Mouse (Mus musculus) C3H10T1/2 (cell line): ENCODE data around the gene Gm17416. TPM values are rescaled to one million over a fixed set of nuclear protein-coding genes. Genes with fewer than 3 reads are reported as not detected.

ENCODE experiments used
- polyA plus RNA-seq, 2 experiments: library from polyadenylated mRNA; unstranded; fragments of >200 nt; fragmentation: generic; extraction: Trizol; gene quantifications; one replicate each; pipeline ENCODE4 v1.2.1; 2012; ENCODE audit warnings: missing spikeins in 2 of 2

Gene Gm17416
- not detected for polyA plus RNA-seq

GRCm38 (mm10) chr2:152569038-152569437, at the start of gene Gm17416:
Gene Gm17416, plus strand, starts transcription at chr2:152569338.

DNA sequence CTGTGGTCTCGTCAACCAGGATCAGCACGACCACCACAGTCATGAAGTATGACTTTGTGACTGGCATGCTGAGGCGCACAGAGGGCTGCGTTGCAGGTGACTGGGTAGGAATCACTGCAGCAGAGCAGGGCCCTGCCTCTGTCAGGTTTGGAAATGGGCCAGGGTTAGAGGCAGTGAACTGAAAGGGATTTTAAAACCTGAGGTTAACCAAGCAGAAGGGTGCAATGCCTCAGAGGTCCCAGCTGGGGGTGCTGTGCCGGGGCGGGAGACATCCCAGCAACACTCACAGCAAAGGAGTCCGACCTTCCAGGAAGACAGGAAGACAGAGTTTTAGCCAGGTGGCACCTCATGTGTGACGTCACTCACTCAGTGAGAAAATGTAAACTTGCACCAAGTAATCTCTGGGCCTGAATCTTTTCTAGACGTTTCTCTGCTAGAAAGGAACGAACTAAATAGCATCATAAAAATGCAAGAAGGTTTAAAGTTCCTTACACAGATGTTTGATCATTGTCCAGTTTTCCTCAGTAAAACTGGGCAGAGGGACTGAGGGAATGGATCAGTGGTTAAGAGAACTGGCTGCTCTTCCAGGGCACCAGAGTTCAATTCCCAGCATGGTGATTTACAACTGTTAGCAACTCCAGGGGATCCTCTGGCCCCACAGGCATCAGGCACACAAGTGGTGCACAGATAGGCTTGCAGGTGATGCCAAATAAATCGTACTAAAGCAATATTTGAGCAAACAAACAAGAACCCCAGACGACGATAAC, 29.0 kb upstream of the Gm17416 start, which contains the start of gene Defb29:
TSS of gene Defb29 (minus strand) at position 155 of the 767 bp plus-strand sequence.

DNA sequence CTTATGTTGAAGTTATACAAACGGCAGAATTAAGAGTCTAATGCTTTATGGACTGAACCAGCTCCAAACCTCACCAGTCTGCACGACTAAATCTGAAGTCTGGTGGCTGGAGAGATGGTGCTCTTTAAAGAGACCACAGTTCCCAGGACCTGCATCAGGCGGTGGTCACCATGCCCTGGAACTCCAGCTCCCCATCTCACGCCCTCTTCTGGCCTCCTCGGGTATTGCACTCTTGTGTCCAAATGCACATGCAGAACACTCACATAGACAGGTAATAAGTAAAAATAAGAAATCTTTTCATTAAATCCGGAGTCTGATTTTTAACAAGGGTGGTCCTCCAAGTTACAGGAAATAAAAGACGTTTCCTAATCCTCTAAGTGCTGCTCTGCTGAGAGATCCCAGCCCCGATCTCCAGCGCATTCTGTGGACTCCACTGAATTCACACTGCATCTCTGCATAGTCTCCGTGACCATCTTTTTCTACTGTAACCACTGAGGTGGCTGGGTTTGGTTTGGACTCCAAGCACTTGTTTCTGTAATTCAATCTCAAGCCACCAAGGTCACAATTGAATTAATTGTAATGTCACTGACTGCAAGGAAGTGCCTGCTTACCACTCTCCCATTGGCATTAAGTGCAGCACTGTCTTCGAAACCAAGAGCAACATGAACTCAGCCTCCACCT, 3.1 kb downstream of the Gm17416 start, which contains the start of gene Defb21:
TSS of gene Defb21 (plus strand) at position 631 of the 681 bp plus-strand sequence.

DNA sequence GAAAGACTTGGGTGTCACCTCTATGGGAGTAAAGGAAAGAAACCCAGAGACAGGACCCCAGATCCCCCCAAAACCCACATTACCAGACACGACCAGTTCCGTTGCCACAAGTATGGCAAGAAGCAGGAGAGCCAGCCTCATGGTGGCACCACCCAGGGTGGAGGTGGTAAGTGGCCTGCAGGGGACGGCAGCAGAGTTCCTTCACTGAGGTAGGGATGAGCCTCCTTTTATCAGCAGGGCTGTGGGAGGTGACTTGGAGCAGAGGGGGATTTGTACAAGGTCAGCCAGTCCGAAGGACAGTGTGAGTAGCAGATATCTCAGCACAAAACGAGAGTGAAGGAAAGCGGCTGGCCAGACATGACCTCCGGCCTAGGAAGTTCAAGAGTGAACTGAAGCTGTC, 11.0 kb downstream of the Gm17416 start, which contains the start of gene Defb19:
TSS of gene Defb19 (minus strand) at position 206 of the 400 bp plus-strand sequence.

DNA sequence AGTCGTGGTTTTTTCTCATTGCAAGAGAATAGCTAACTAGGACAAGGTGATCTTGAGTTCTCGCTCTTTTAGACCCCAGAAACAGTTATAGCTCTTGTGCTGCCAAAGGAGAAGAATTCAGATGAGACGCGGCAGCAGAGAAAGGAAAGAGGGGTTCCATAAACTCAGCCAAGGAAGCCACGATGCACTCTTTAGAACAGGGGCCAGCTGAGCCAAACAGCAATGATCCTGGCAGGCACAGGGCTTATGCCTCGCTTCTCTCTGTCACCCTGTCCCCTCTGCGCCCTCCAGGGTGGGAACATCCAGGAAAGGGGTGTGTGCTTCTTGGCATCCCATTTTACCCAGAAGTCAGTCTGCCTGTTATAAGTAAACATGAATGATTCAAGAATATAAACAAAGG, 30.2 kb downstream of the Gm17416 start, which contains the start of gene Defb45:
TSS of gene Defb45 (minus strand) at position 101 of the 400 bp plus-strand sequence.

GRCm38 (mm10) chr2:152604057-152604456, 34.9 kb downstream of the Gm17416 start, which contains the start of gene Defb36:
Gene Defb36, plus strand, starts transcription at chr2:152604327.

Other genes starting within 250 kb of the Gm17416 start
- gene Rbck1, start 236.7 kb upstream of the Gm17416 start, polyA plus RNA-seq: 10 to 100 TPM; 59.3 to 79.2 TPM
- gene Trib3, start 225.3 kb upstream of the Gm17416 start, polyA plus RNA-seq: 1 to 10 TPM; 3.7 to 5.4 TPM
- gene Nrsn2, start 192.7 kb upstream of the Gm17416 start, polyA plus RNA-seq: not detected
- gene Sox12, start 171.3 kb upstream of the Gm17416 start, polyA plus RNA-seq: 1 to 10 TPM; 6.7 to 9.7 TPM
- gene Zcchc3, start 154.3 kb upstream of the Gm17416 start, polyA plus RNA-seq: under 1 TPM; 0.26 to 0.84 TPM
- gene 6820408C15Rik, start 153.8 kb upstream of the Gm17416 start, polyA plus RNA-seq: not detected
- gene Defb23, start 104.7 kb upstream of the Gm17416 start, polyA plus RNA-seq: not detected
- not detected for gene Defb20, start 92.3 kb upstream of the Gm17416 start, polyA plus RNA-seq
- not detected for gene Defb22, start 79.2 kb upstream of the Gm17416 start, polyA plus RNA-seq
- gene Defb26, start 57.6 kb upstream of the Gm17416 start, polyA plus RNA-seq: not detected
- gene Defb28, start 51.1 kb upstream of the Gm17416 start, polyA plus RNA-seq: not detected
- gene Defb29, start 29.2 kb upstream of the Gm17416 start, polyA plus RNA-seq: not detected
- gene Defb21, start 3.4 kb downstream of the Gm17416 start, polyA plus RNA-seq: not detected
- gene Defb19, start 11.0 kb downstream of the Gm17416 start, polyA plus RNA-seq: not detected
- not detected for gene Defb45, start 30.1 kb downstream of the Gm17416 start, polyA plus RNA-seq
- not detected for gene Defb36, start 35.0 kb downstream of the Gm17416 start, polyA plus RNA-seq
- under 1 TPM in 1 of 2 experiments, not detected in 1; 0.22 TPM for gene Defb25, start 53.7 kb downstream of the Gm17416 start, polyA plus RNA-seq
- gene Rem1, start 57.6 kb downstream of the Gm17416 start, polyA plus RNA-seq: under 1 TPM in 1 of 2 experiments, not detected in 1; 0.05 TPM
- 100 to 1,000 TPM; 127 to 134 TPM for gene H13, start 100.1 kb downstream of the Gm17416 start, polyA plus RNA-seq
- 10 to 100 TPM in 1 of 2 experiments, 1 to 10 TPM in 1; 6.8 to 12.6 TPM for gene Mcts2, start 117.7 kb downstream of the Gm17416 start, polyA plus RNA-seq
- gene Id1, start 166.9 kb downstream of the Gm17416 start, polyA plus RNA-seq: 100 to 1,000 TPM in 1 of 2 experiments, 10 to 100 TPM in 1; 99.1 to 172 TPM
- gene Cox4i2, start 184.8 kb downstream of the Gm17416 start, polyA plus RNA-seq: 1 to 10 TPM in 1 of 2 experiments, under 1 TPM in 1; 0.66 to 1.0 TPM